Mouse (Mus musculus) neural tube, embryonic 13.5 days (tissue): ENCODE measurements around the gene Boll. TPM values are rescaled to one million over a fixed set of nuclear protein-coding genes. Genes with fewer than 3 reads are reported as not detected.

Experiments
- polyA plus RNA-seq: library from polyadenylated mRNA; unstranded; fragments of >200 nt; fragmentation: Nextera tagmentation; extraction: Ambion mirVana; gene quantifications from 2 replicates; pipeline ENCODE4 v1.2.1, GENCODE M21; 2015

The Boll gene
- polyA plus RNA-seq, 1 experiment from 2014 or later, result 0.49 TPM

Other genes with a start within 250 kb of the Boll start
- 187 and 204 TPM in 2 replicates for gene Mob4, start 232.2 kb downstream of the Boll start, polyA plus RNA-seq
- gene Rftn2, start 136.7 kb downstream of the Boll start, polyA plus RNA-seq, result 9.4 and 12.7 TPM in 2 replicates
- 2.4 and 2.6 TPM in 2 replicates for gene Mars2, start 126.3 kb downstream of the Boll start, polyA plus RNA-seq
- 3.9 and 4.4 TPM in 2 replicates for gene Plcl1, start 42.5 kb upstream of the Boll start, polyA plus RNA-seq